Mouse (Mus musculus) limb, embryonic 10.5 days (tissue): ENCODE measurements around the gene Izumo1r. TPM values are rescaled to one million over a fixed set of nuclear protein-coding genes. Genes with fewer than 3 reads are reported as not detected.

Source experiments
- DNase-seq: peaks from one replicate; pipeline ENCODE4 v3.0.0-alpha.2; 2017; ENCODE audit warnings: low spot score
- H3K27ac ChIP-seq: fragments of 300-500 bp; sonication (generic); 2 replicates; pipeline ENCODE4 v1.5.1; 2016; ENCODE audit warnings: mild to moderate bottlenecking
- H3K27me3 ChIP-seq: fragments of 300-500 bp; sonication (generic); 2 replicates; pipeline ENCODE4 v1.6.1; 2016; ENCODE audit warnings: low read depth, mild to moderate bottlenecking; ENCODE audit not compliant: poor library complexity, severe bottlenecking
- H3K36me3 ChIP-seq: fragments of 300-500 bp; sonication (generic); 2 replicates; pipeline ENCODE4 v1.6.1; 2016; ENCODE audit warnings: mild to moderate bottlenecking, moderate library complexity
- H3K4me1 ChIP-seq: fragments of 300-500 bp; sonication (generic); 2 replicates; pipeline ENCODE4 v1.6.1; 2016
- H3K4me3 ChIP-seq: fragments of 300-500 bp; sonication (generic); 2 replicates; pipeline ENCODE4 v1.5.1; 2016; ENCODE audit warnings: mild to moderate bottlenecking, moderate library complexity
- H3K9me3 ChIP-seq: fragments of 300-500 bp; sonication (generic); replicated peaks from 2 replicates; pipeline ENCODE4 v1.6.1; 2016; ENCODE audit warnings: mild to moderate bottlenecking
- WGBS: fragments of 180-500 bp; shearing (Covaris S2); methylation state at CpG from one replicate; pipeline ENCODE4 v1.1.7; 2016; 5-methylcytosine and 5-hydroxymethylcytosine counted together
- polyA plus RNA-seq: library from polyadenylated mRNA; unstranded; fragments of >200 nt; fragmentation: Nextera tagmentation; extraction: Ambion mirVana; gene quantifications from 2 replicates; pipeline ENCODE4 v1.2.1, GENCODE M21; 2016

Gene Izumo1r
- polyA plus RNA-seq, 1 experiment from 2014 or later, result not detected

GRCm38 (mm10) chr9:14856922-14857654 is 46.7 kb downstream of the Izumo1r start:
- Histone ChIP-seq H3K4me1 (peaks cover 10% of the 10 kb centered on the region), H3K27ac (no peak overlapping the region), H3K4me3 (no peak overlapping the region), H3K27me3 (peaks cover 53% of the 10 kb centered on the region), H3K9me3 (no peaks in the 10 kb centered on the region), H3K36me3 (no peaks in the 10 kb centered on the region)
- no peak for DNase-seq
- 60% methylated on average over 4 of the region's 4 CpGs for WGBS

DNA sequence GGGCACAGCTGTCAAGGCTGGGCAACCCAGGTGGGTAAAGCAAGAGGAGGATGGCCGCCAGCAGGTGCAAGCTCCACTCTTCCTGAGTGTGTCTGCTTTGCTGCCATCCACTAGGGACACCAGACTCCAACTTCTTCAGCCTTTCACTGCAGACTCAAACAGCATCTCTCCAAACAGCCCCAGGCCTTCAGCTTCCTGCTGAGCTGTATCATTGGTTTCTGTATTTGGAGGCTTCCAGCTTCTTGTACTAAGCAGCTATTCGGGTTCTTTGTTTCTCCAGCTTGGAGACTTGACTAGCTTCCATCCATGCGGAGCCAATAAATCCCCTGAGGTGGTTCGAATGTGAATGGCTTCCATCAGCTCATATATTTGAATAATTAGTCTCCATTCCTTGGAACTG is 49.2 kb downstream of the Izumo1r start:
- DNase-seq, result no peak
- Histone ChIP-seq H3K36me3 (no peaks in the 10 kb centered on the region), H3K27me3 (peaks cover 28% of the 10 kb centered on the region), H3K4me3 (no peak overlapping the region), H3K4me1 (no peaks in the 10 kb centered on the region), H3K9me3 (no peaks in the 10 kb centered on the region), H3K27ac (no peak overlapping the region)
- WGBS, result 74% methylated on average over 4 of the region's 4 CpGs

DNA sequence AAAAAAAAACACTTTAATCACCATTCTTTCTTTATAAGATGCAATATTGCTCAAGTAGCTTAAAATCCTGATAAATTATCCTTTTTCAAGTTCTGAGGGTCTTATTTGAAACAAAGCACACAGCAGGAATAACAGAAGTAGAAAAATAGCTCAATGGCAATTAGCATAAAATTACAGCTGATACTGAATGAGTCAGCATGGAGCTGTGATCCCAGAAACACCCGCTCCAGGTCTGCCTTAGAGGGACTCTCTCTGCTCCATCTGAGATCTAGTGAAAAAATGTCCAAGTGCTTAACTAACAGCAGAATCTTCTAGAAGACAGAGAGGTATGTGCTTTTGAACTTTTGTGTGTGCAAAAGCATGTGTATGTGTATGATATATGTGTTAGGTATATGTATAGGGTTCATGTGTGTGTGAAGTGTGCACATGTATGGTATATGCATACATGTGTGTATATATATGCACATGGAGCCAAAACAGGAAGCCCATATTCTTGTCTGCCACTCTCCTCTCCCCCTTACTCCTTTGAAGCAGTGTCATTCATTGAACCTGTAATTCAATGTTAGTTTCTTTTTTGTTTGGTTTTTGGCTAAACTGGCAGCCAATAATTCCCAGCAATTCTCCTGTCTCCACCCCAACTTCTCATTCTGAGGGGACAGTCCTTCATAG is 55.3 kb downstream of the Izumo1r start:
- Histone ChIP-seq H3K4me1 (no peaks in the 10 kb centered on the region), H3K4me3 (no peak overlapping the region), H3K9me3 (no peaks in the 10 kb centered on the region), H3K27ac (no peak overlapping the region), H3K27me3 (no peaks in the 10 kb centered on the region), H3K36me3 (no peaks in the 10 kb centered on the region)
- WGBS, result 75% methylated on average over 1 of the region's 1 CpGs
- no peak for DNase-seq

- no peaks in the 10 kb centered on the region for H3K36me3 ChIP-seq
- no peak for DNase-seq
- peaks cover 14% of the 10 kb centered on the region for H3K4me1 ChIP-seq
- no peaks in the 10 kb centered on the region for H3K27me3 ChIP-seq
- no peaks in the 10 kb centered on the region for H3K9me3 ChIP-seq
- H3K27ac ChIP-seq, result no peak overlapping the region
- H3K4me3 ChIP-seq, result no peak overlapping the region
- 45% methylated on average over 5 of the region's 5 CpGs for WGBS
Measured at GRCm38 (mm10) chr9:14846428-14846827, 57.3 kb downstream of the Izumo1r start.

DNA sequence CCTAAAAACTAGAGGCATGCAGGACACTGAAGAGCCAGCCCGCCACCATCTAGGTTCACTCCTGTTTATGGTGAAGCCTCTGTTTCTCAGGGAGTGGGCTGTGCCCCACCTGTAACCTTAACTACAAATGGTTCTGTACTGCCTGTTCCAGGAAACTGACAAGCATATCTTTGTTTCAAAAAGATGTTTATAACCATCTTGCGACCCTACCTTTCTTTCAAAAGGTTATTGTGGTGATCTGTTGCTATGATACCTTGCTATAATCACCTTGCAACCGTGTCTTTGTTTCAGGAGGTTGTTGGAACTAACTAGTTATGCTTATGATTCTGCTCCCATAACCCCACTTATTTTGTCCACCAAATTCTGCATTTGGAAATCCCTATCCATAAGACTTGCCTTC is 59.8 kb downstream of the Izumo1r start:
- Histone ChIP-seq H3K9me3 (no peaks in the 10 kb centered on the region), H3K27me3 (no peaks in the 10 kb centered on the region), H3K27ac (no peak overlapping the region), H3K4me1 (peaks cover 14% of the 10 kb centered on the region), H3K36me3 (no peaks in the 10 kb centered on the region), H3K4me3 (no peak overlapping the region)
- no peak for DNase-seq
- WGBS, result 90% methylated on average over 3 of the region's 3 CpGs

DNA sequence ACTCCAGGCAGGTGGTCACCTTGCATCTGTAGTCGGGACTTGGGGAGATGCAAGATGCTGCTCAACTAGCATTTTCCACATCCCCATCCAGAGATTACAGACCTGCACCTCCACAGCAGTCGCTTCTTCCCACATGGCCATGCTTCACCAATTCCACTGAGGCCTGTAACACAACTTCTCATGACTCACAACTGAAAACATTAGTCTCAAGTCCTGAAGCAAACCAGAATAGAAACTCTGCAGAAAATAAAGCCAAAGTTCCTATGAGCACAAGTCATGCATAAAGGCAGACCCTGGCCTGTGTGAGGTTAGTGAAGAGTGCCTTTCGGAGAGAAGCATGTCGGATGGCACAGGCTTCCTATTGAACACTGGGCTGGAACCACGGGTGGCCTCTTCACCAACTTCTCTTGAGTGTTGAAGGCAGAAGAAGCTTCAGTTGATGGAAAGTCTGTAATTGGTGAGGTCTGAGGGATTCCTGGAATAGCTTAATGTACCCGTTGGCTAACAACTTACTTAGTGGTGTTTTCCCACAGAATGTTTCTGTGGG is 60.4 kb downstream of the Izumo1r start:
- WGBS, result 92% methylated on average over 6 of the region's 6 CpGs
- Histone ChIP-seq H3K27me3 (no peaks in the 10 kb centered on the region), H3K27ac (0 out of 2 replicates have a peak overlapping the region, but pooled peaks have one; percentile 15), H3K36me3 (no peaks in the 10 kb centered on the region), H3K4me3 (no peak overlapping the region), H3K4me1 (peaks cover 14% of the 10 kb centered on the region), H3K9me3 (no peaks in the 10 kb centered on the region)
- DNase-seq, result no peak

GRCm38 (mm10) chr9:14841878-14842761 is 61.6 kb downstream of the Izumo1r start:
- Histone ChIP-seq H3K9me3 (no peaks in the 10 kb centered on the region), H3K36me3 (peaks cover 5% of the 10 kb centered on the region; the same call in 1 of the 2 replicates), H3K27ac (0 out of 2 replicates have a peak overlapping the region, but pooled peaks have one; percentile 47), H3K4me1 (peaks cover 14% of the 10 kb centered on the region), H3K4me3 (no peak overlapping the region), H3K27me3 (no peaks in the 10 kb centered on the region)
- WGBS, result 78% methylated on average over 10 of the region's 10 CpGs
- no peak for DNase-seq

- no peak for DNase-seq
- Histone ChIP-seq H3K9me3 (no peaks in the 10 kb centered on the region), H3K4me1 (peaks cover 14% of the 10 kb centered on the region), H3K27me3 (no peaks in the 10 kb centered on the region), H3K27ac (no peak overlapping the region), H3K4me3 (no peak overlapping the region), H3K36me3 (peaks cover 22% of the 10 kb centered on the region)
- WGBS, result 85% methylated on average over 5 of the region's 5 CpGs
Measured at GRCm38 (mm10) chr9:14839970-14840369, 63.8 kb downstream of the Izumo1r start.

GRCm38 (mm10) chr9:14839527-14839926 is 64.2 kb downstream of the Izumo1r start:
- Histone ChIP-seq H3K27me3 (no peaks in the 10 kb centered on the region), H3K4me1 (peaks cover 14% of the 10 kb centered on the region), H3K36me3 (peaks cover 26% of the 10 kb centered on the region), H3K4me3 (no peak overlapping the region), H3K27ac (no peak overlapping the region), H3K9me3 (no peaks in the 10 kb centered on the region)
- 90% methylated on average over 7 of the region's 7 CpGs for WGBS
- DNase-seq, result no peak

Other genes with a start within 250 kb of the Izumo1r start
- gene Piwil4, start 163.2 kb downstream of the Izumo1r start, polyA plus RNA-seq, result not detected in 2 replicates
- 5.0 and 6.4 TPM in 2 replicates for gene Fut4, start 151.6 kb downstream of the Izumo1r start, polyA plus RNA-seq
- gene 1700012B09Rik, start 132.9 kb downstream of the Izumo1r start, polyA plus RNA-seq, result not detected in 2 replicates
- 40.1 and 42.9 TPM in 2 replicates for gene Mre11a, start 119.3 kb downstream of the Izumo1r start, polyA plus RNA-seq
- gene Ankrd49, start 119.1 kb downstream of the Izumo1r start, polyA plus RNA-seq, result 40.7 and 46.8 TPM in 2 replicates
- 0.08 TPM in 1 of 2 replicates, not detected in the other for gene Gpr83, start 43.7 kb downstream of the Izumo1r start, polyA plus RNA-seq
- gene Panx1, start 141.5 kb upstream of the Izumo1r start, polyA plus RNA-seq, result 68.8 and 80.7 TPM in 2 replicates
- not detected in 2 replicates for gene Hephl1, start 208.2 kb upstream of the Izumo1r start, polyA plus RNA-seq